Mouse (Mus musculus) layer of hippocampus, postnatal 36 days (tissue): Measurements from ENCODE around the gene Irgm1. TPM values are rescaled to one million over a fixed set of nuclear protein-coding genes. Genes with fewer than 3 reads are reported as not detected.
"Not testable (repeated sequence)": the region's sequence is repeated elsewhere in the genome, so short reads cannot be mapped to it uniquely, and the experiment has no call there.

Source experiments
- DNase-seq, 2 experiments: peaks; one replicate each; pipeline ENCODE4 v3.0.0; 2022
- total RNA-seq, 2 experiments: library from RNA; stranded (reverse); gene quantifications; 2 replicates each; pipeline ENCODE4 v1.2.3; 2021

Irgm1 gene
- total RNA-seq, 2 experiments from 2014 or later: 3.2 to 4.3 TPM

DNA sequence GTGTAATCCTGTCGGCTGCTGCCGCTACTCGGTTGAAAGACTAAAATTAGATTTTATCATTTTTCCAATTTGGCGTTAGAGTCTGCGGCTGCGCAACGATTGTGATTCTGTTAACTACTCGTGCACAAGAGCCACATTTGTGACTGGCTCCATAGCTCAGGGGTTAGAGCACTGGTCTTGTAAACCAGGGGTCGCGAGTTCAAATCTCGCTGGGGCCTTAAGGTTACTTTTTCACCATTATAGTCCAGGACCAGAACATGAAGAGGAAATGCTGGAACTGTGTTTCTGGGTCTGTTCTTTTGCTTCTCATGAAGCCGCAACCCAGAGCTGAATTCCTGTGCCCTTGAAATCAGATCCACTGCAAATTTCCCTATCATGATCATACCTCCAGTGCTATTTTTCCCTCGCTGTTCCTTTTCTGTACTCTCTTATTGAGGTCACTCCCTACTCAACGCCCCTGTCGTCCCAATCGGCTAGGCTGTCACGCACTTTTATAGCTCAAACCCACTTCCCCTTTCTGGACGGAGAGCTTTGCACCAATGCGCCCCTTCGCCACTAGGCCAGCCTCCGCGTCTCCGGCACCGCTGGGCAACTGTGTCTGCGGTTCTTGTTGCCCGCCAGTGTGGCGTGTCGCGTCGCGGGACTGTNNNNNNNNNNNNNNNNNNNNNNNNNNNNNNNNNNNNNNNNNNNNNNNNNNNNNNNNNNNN lies 17.9 kb downstream of the Irgm1 start:
- DNase-seq: peak; percentile 93 to 98

DNA sequence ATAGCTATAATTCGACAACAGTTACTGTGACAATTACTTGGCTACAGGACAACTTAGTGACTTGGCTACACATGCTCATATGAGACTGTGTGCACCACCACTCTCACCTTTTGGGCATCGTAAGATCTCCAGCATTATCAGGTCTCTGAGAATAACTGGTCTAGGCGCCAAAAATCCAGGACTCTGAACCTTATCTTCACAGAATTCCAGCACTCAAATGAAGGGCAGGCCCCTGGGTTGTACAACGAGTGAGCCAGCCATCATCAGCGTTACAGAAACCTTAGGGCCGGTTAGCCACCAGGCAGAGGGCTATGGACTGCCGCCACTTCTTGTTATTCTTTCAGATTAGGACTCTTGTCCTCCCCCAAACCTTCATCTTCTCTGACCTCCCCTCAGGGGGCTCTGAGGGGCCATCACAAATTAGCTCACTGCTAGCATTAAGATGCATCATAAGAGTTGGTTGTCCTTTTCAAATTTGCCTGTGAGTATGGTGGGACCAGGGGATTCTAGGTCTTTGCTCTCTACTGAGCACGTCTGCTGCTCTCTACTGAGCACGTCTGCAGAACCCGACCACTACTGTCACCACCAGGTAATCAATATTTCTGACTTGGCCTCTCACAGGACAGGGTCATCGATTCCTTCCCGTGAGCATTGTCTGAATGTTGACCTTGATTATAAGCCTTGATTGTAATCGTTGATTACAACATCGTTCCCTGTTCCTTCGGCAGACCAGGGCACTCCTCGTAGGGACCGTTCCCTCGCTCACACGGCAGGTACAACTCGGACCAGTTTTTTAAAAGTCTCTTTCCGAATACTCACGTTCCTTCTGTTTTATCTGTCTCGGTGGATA lies 18.6 kb downstream of the Irgm1 start:
- no peak for DNase-seq

GRCm38 (mm10) chr11:48852190-48852589 lies 19.3 kb downstream of the Irgm1 start:
- DNase-seq: no peak

GRCm38 (mm10) chr11:48851270-48851995 lies 20.1 kb downstream of the Irgm1 start:
- no peak for DNase-seq

GRCm38 (mm10) chr11:48850240-48850639 lies 21.2 kb downstream of the Irgm1 start:
- DNase-seq: no peak

DNA sequence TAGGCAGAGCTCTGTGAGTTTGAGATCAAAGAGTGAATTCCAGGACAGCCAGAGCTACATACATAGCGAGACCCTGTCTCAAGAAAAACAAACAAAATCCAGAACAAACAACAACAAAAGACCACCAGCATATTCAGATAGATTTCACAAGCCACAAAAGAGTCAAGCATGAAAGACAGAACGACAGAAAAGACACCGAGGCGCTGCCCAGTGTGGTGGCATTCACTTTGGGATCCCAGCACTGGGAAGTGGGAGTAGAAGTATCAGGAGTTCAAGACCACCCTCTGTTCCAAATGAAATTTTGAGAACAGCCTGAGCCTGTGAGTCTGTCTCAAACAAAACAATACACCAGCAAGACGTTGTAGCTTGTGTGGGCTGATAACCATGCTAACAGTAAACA lies 24.6 kb downstream of the Irgm1 start:
- DNase-seq: no peak

- DNase-seq: not testable (repeated sequence)
Observed at GRCm38 (mm10) chr11:48846362-48846761, 25.1 kb downstream of the Irgm1 start.

DNA sequence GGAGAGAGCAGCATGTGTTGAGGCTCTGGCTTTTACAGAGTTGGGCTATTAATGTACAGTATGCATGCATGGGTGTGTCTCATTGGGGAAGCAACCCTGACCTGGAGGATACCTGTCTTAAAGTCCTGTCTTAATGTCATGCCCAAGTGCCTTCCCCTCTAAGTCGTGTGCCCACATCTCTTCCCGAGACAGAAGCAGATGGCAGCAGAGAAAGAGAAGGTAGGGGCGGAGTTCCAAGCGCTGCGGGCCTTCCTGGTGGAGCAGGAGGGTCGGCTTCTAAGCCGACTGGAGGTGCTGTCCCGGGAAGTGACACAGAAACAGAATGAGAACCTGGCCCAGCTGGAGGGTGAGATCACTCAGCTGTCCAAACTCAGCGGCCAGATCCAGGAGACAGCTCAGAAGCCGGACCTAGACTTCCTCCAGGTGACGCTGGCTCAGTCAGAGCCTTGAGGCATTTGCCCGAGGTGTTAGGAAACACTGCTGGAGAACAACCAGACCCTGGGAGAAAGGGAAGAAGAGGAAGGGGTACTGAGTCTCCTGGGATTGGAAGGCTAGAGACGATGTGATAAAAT lies 26.2 kb downstream of the Irgm1 start:
- DNase-seq: no peak

- no peak for DNase-seq
Observed at GRCm38 (mm10) chr11:48844309-48844708, 27.2 kb downstream of the Irgm1 start.

- no peak for DNase-seq
Observed at GRCm38 (mm10) chr11:48843202-48843601, 28.3 kb downstream of the Irgm1 start.

DNA sequence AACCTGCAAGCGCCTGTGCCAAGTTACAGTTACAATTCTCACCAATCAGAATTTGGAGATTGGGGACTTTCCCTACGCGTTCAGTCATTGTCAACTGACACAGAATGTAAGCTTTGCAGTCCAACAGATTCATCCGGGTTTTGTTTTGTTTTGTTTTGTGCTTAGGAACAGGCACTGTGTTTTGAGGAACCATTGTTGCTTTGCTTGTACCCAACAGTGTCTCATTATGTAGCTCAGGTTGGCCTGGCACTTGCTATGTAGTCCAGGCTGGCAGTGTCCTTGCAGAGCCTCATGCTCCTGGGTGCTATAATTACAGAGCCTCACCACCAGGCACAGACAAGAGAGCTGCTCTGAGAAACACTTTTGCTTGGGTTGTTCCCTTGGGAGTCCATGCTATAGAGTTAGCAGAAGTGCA lies 29.1 kb downstream of the Irgm1 start:
- DNase-seq: no peak

DNA sequence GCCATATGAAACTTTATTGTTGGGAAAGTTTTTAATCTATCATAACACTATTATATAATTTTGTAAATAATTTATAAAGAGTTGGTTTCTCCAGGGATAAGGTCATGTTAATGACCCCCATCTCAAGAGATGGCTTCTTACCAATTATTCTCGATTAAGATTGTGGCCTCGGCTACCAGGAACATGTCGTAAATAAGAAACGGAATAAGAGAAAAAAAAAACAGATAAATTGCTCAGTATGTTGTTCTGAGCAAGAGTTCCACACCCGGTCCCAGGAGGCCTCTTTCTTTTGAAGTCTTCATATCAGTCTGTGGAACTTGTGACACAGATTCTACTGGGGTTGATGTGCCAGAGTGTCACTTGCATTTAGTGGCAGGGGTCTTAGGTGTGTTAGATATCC lies 30.3 kb downstream of the Irgm1 start:
- no peak for DNase-seq

DNA sequence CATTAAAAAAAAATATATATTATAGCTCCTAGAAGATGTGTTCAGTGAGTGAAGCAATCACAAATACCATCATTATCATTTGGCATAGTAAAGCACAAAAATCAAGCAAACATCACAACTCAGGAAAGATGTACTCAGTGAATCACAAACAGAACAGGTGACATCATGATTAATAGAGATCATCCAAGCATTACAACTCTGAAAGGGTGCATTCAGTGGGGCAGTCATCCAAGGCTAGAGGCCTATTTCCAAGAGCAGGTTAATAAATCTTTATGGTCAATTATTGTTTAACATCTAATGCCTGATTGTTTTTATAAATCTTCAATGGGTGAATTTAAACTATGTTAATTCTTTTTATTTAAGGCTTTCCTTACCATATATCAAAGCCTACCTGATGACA lies 30.7 kb downstream of the Irgm1 start:
- no peak for DNase-seq

DNA sequence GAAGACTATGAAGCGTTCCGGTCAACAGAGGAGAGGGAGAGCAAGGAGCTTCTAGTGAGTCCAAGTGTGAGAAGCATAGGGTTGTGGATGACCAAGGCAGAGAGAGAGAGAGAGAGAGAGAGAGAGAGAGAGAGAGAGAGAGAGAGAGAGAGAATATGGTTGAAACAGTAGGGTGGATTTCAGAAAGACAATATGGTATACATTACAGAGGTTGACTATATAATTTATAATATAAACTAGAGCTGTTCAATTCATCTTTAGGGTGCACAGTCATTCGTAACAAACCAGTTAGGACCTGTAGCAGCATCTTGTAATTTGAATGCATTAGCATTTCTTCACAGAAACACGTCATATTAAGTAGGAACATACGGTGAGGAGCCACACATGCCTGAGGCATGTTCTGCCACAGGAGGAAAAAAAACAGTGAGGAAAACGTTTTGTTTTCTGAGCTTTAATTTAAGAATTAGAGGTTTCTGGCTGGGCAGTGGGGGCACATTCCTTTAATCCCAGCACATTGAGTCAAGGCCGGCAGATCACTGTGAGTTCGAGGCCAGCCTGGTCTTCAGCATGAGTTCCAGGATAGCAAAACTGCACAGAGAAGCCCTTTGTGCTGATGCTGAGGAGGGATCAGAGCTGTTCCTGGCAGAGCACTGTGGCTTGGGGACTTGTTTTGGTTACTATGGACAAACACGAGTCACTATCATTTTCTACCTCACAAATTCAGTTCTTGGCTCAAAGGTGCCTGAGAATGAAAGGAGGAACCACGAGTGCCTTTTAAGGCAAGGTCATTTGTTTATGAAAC lies 32.4 kb downstream of the Irgm1 start:
- no peak for DNase-seq

DNA sequence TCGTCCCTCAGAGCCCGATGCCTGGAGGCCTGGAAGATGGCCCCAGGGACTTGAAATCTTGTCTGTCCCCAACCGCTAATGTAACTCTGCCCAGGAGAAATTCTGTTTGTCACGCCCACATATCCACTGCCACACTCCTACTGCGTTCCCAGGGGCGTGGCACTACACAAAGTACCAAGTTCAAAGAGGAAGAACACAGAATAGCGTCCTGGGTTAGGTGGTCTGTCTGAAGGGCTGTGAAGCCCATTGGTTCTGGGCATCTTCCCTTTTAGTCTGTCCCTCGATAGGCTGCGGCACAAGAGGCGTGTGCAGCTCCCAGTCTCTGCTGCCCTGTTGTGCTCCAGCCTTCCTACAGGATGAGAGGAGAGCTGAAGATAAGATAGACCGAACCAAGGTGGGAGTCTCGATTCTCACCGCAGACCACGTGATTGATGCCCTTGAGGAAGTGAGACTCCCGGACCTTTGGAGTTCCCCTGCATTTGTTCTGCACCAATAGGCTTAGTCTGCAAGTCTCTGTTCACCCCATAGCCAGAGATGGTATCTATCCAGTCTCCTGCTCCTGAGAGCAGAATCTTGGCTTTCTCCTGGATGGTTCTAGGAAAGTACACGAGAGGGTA lies 33.2 kb downstream of the Irgm1 start:
- no peak for DNase-seq

- DNase-seq: peak in 1 of 2 experiments; percentile 50
Observed at GRCm38 (mm10) chr11:48837310-48838180, 33.9 kb downstream of the Irgm1 start.

DNA sequence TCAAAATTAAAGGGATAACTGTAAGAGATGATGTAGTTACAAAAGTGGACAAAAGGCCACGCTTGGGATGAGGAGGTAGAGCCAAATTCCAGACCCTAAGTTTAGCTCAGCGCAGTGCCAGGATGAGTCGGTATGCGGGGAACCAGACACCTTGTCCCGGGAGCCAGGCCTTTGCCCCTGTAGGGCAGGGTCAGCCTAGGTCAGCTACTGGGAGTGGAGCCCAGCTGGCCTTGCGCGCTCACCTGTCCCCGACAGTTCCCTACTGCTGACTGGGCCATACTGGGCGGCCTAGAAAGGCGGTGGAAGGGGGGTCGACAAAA lies 34.5 kb downstream of the Irgm1 start:
- DNase-seq: no peak

- DNase-seq: no peak
Observed at GRCm38 (mm10) chr11:48835923-48836322, 35.6 kb downstream of the Irgm1 start.

GRCm38 (mm10) chr11:48833731-48834639 lies 37.5 kb downstream of the Irgm1 start:
- peak; percentile 90 to 91 for DNase-seq
